Mouse (Mus musculus) NIH3T3 (cell line): ENCODE measurements around the gene Col4a2.

Source experiments
- DNase-seq: peaks from one replicate; pipeline ENCODE4 v3.0.0-alpha.2; 2012; ENCODE audit warnings: low read depth

Col4a2 gene

GRCm38 (mm10) chr8:11357921-11358436 lies 45.4 kb downstream of the Col4a2 start:
- no peak for DNase-seq

- no peak for DNase-seq
Observed at GRCm38 (mm10) chr8:11359846-11360245, 47.2 kb downstream of the Col4a2 start.

GRCm38 (mm10) chr8:11361546-11362277 lies 49.1 kb downstream of the Col4a2 start:
- DNase-seq = no peak

GRCm38 (mm10) chr8:11362278-11363214 lies 49.9 kb downstream of the Col4a2 start:
- DNase-seq = no peak

GRCm38 (mm10) chr8:11363340-11364126 lies 50.9 kb downstream of the Col4a2 start:
- DNase-seq = no peak

- no peak for DNase-seq
Observed at GRCm38 (mm10) chr8:11366251-11366650, 53.6 kb downstream of the Col4a2 start.

- no peak for DNase-seq
Observed at GRCm38 (mm10) chr8:11366741-11367140, 54.1 kb downstream of the Col4a2 start.

GRCm38 (mm10) chr8:11367670-11368069 lies 55.1 kb downstream of the Col4a2 start:
- no peak for DNase-seq

GRCm38 (mm10) chr8:11369526-11370203 lies 57.1 kb downstream of the Col4a2 start:
- peak; percentile 74 for DNase-seq

GRCm38 (mm10) chr8:11371347-11371746 lies 58.7 kb downstream of the Col4a2 start:
- DNase-seq = no peak

- peak; percentile 80 for DNase-seq
Observed at GRCm38 (mm10) chr8:11372080-11372479, 59.5 kb downstream of the Col4a2 start.

GRCm38 (mm10) chr8:11373643-11374325 lies 61.2 kb downstream of the Col4a2 start:
- DNase-seq = no peak

GRCm38 (mm10) chr8:11374326-11375076 lies 61.9 kb downstream of the Col4a2 start:
- DNase-seq = no peak

- DNase-seq = peak; percentile 86
Observed at GRCm38 (mm10) chr8:11375749-11376438, 63.3 kb downstream of the Col4a2 start.

- no peak for DNase-seq
Observed at GRCm38 (mm10) chr8:11377391-11378210, 65.0 kb downstream of the Col4a2 start.

GRCm38 (mm10) chr8:11379590-11379989 lies 67.0 kb downstream of the Col4a2 start:
- no peak for DNase-seq

GRCm38 (mm10) chr8:11381544-11381943 lies 68.9 kb downstream of the Col4a2 start:
- no peak for DNase-seq

- peak; percentile 86 for DNase-seq
Observed at GRCm38 (mm10) chr8:11382059-11382810, 69.6 kb downstream of the Col4a2 start.
